ENCODE assay signal across 37 mouse cellular contexts in the genomic region with DNA sequence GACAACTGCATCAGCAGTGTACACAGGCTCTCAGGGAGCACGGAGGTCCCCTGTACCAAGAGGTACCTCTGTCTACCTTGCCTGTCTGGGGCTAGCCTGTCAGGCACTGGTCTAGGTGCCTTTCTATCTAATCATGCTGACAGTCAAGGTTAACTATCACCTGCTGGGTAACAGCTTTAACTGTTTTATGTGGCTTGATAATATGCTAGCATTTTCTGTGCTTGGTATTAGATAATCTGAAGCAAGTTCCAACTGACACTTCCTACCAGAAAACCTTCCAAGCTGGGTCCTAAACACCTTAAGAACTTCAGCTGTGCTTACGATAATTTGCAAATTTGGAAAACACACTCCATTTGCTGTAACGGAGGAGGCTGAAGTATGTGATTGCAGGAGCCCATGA. TPM values are rescaled to one million over a fixed set of nuclear protein-coding genes. Genes with fewer than 3 reads are reported as not detected.
"Had no signal": no experiment of that assay in that cellular context is flagged by ENCODE, and none has a peak within 500 bp of the region (broad histone marks: within the 10 kb centered on the region; RNA-seq: fewer than 3 reads in every experiment).

No protein-coding gene starts in this region.

- H3K9ac ChIP-seq: heart, embryonic 12.5 days; heart, embryonic 13.5 days; heart, embryonic 15.5 days; hindbrain, embryonic 12.5 days; hindbrain, embryonic 13.5 days; hindbrain, embryonic 14.5 days; hindbrain, embryonic 15.5 days; intestine, embryonic 15.5 days; kidney, embryonic 15.5 days had no signal

- H3K4me1 ChIP-seq: heart, embryonic 12.5 days; heart, embryonic 13.5 days; heart, embryonic 15.5 days; hindbrain, embryonic 10.5 days; hindbrain, embryonic 12.5 days; hindbrain, embryonic 13.5 days; hindbrain, embryonic 15.5 days; intestine, embryonic 15.5 days; kidney, embryonic 15.5 days had no signal

- H3K27me3 ChIP-seq: heart, embryonic 12.5 days; heart, embryonic 13.5 days; heart, embryonic 15.5 days; hindbrain, embryonic 12.5 days; hindbrain, embryonic 13.5 days; intestine, embryonic 15.5 days; kidney, embryonic 15.5 days had no signal

- H3K4me3 ChIP-seq: heart, embryonic 12.5 days; heart, embryonic 13.5 days; heart, embryonic 15.5 days; hindbrain, embryonic 10.5 days; hindbrain, embryonic 12.5 days; hindbrain, embryonic 13.5 days; hindbrain, embryonic 15.5 days; intestine, embryonic 15.5 days; kidney, embryonic 15.5 days; layer of hippocampus, adult 2 months; left cerebral cortex, adult 2 months had no signal

- DNase-seq: heart, postnatal 10 days; heart, postnatal 14 days; heart, postnatal 36 days; heart, postnatal 4 days; kidney, adult 11 months; kidney, adult 18-20 months; kidney, adult 2 months; kidney, adult 8-10 months; kidney, adult 9 months; kidney, postnatal 10 days; kidney, postnatal 14 days; kidney, postnatal 25 days; kidney, postnatal 36 days; kidney, postnatal 4 days; layer of hippocampus, adult 9-11 months; layer of hippocampus, postnatal 36 days had no signal

- H3K36me3 ChIP-seq: heart, embryonic 12.5 days; heart, embryonic 13.5 days; heart, embryonic 15.5 days; hindbrain, embryonic 10.5 days; hindbrain, embryonic 12.5 days; hindbrain, embryonic 13.5 days; hindbrain, embryonic 15.5 days; intestine, embryonic 15.5 days; kidney, embryonic 15.5 days had no signal

- H3K9me3 ChIP-seq: heart, embryonic 12.5 days; heart, embryonic 13.5 days; heart, embryonic 15.5 days; hindbrain, embryonic 10.5 days; hindbrain, embryonic 12.5 days; hindbrain, embryonic 13.5 days; hindbrain, embryonic 15.5 days; intestine, embryonic 15.5 days; kidney, embryonic 15.5 days had no signal

- H3K27ac ChIP-seq: heart, embryonic 13.5 days; heart, embryonic 15.5 days; hindbrain, embryonic 10.5 days; hindbrain, embryonic 12.5 days; hindbrain, embryonic 13.5 days; hindbrain, embryonic 14.5 days; hindbrain, embryonic 15.5 days; hindbrain, postnatal 0 days; intestine, embryonic 15.5 days; kidney, embryonic 15.5 days; kidney, postnatal 0 days; layer of hippocampus, adult 2 months; left cerebral cortex, adult 2 months had no signal

RNA-seq across cellular contexts. Expression of a gene that starts 17.6 kb away (rescaled TPM):
- total RNA-seq: hematopoietic stem cell, adult 5-6 weeks; layer of hippocampus, adult 18-20 months; layer of hippocampus, adult 2 months; layer of hippocampus, adult 8-10 months; layer of hippocampus, postnatal 10 days; layer of hippocampus, postnatal 14 days; layer of hippocampus, postnatal 25 days; layer of hippocampus, postnatal 36 days; left cerebral cortex, adult 2 months had no signal
- polyA plus RNA-seq: inflammation-experienced regulatory T-cells, adult 6 months had no signal
